Mouse (Mus musculus): ENCODE measurements at regions not wholly inside any gene's neighbourhood (a gene's known extent, or its start where the extent isn't known, plus 50 kb on each side); places are given as distances from the start of the nearest gene placed in this dataset.

DNA sequence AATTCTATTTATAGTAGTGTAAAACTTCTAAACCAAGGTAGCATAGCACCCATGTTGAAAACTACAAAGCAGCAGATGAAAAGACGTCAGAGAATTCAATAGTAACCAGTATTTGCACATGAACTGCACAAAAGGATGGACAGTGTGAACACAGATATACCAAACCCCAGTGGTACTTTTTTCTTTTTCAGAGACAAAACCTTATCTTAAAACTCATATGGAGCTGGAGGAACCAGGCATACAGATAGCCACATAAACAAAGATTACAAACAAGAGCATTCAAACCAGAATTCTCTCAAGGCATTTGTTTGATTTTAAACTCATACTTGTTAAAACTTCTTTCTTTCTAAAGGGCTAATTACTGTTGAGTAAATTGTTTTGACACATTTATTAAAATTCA is 72.5 kb upstream of the Nck2 start:
- DNase-seq: no peak

DNA sequence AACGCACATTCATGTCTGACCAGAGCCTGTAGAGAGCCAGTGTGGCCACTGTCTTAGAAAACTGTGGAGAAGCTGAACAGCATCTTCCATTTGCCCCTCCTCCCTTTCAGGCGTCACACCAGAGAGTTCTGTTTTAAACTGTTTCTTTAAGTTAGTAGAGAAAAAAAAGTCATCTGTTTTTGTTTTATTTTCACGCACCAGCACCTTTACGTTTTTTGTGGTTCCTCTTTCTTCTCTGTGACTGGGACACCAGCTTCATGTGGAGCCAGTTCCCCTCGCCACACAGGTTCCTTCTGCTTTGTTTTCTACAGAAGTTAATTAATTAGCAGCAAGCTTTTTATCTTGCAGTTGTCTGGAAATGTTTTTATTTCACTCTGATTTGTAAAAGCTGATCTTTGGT is 69.4 kb upstream of the Nck2 start:
- DNase-seq: peak; percentile 66 to 73

DNA sequence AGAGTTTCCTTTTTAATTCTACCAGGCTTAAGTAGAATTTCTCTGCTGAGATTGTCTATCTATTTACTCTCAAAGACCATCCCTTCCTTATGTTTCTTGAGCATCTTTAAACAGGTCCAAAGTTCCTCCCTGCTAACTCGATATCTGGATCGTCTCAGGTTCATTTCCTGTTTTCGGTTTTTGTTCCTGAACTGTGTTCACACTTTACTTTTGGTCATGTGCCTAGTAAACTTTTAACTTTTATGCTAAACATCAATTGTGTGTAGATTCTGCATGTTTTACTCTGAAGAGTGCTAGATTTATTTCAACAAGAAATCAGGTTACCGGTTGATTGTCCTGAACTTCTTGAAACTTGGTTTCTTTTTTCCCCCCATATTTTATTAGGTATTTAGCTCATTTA is 68.5 kb upstream of the Nck2 start:
- DNase-seq: no peak

DNA sequence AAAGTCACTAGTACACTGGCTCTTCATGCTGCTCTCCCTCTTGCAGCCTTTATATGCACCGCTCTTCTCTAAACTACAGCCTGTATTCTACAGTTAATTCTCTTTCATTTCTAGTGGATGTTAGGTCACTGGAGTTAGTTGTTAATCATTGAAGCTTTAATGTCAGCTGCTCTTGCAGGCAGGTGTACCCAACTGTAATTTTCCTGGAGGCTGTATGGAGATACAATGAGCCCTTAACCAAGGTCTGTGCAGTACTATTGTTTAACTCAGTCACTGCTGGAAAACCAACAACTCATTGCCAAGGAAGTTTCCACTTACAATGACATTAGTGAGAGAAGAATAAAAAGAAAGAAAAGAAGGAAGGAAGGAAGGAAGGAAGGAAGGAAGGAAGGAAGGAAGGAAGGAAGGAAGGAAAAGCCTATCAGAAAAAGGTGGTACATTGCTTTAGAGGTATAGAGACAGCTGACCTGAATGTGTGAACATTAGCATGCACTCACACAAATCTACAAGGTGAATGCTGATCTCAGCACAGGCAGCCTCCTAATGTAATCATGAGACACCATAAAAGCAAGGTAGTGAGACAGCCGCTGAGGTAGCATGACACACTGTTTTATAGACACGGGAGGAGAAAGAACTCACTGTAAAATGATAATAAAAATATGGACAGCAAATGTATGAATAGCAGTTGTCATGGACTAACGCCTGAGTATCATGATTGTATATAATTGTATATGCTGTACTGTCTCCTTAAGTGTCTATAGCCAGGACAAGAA is 66.7 kb upstream of the Nck2 start:
- no peak for DNase-seq

DNA sequence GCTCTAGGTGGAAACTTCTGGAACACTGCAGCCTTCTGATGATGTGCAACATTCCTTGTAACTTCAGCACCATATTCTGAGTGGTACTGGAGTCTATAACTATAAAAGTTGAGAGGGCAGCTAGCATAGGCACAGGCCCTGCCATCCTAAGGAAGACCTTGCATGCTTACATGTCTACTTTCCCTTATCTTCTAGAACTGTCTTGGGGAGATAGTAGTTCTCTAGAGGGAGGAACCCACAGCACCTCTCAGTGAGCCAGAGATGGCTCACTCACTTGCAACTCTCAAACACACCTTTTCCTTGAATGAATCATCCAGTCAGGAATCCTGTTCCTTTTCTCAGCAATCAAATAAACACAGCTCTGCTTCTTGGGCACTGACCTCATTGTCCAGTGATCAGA is 59.4 kb upstream of the Nck2 start:
- DNase-seq: no peak

DNA sequence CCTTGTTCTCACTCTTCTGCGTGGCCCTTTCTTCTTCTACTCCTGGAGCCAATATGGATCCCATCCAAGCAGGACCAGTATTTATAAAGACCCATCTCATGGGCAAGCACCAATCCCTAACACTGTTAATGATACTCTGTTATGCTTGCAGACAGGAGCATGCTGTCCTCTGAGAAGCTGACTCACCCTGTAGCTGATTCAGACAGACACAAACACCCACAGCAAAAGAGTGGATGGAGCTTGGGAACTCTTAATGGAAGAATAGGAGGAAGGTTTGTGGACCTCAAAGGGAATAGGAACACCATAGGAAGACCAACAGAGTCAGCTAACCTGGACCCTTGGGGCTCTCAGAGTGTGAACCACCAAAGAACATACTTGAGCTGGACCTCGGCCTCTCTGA is 50.3 kb upstream of the Nck2 start:
- no peak for DNase-seq
